Mouse (Mus musculus): ENCODE measurements at regions not wholly inside any gene's neighbourhood (a gene's known extent, or its start where the extent isn't known, plus 50 kb on each side); places are given as distances from the start of the nearest gene placed in this dataset.

DNA sequence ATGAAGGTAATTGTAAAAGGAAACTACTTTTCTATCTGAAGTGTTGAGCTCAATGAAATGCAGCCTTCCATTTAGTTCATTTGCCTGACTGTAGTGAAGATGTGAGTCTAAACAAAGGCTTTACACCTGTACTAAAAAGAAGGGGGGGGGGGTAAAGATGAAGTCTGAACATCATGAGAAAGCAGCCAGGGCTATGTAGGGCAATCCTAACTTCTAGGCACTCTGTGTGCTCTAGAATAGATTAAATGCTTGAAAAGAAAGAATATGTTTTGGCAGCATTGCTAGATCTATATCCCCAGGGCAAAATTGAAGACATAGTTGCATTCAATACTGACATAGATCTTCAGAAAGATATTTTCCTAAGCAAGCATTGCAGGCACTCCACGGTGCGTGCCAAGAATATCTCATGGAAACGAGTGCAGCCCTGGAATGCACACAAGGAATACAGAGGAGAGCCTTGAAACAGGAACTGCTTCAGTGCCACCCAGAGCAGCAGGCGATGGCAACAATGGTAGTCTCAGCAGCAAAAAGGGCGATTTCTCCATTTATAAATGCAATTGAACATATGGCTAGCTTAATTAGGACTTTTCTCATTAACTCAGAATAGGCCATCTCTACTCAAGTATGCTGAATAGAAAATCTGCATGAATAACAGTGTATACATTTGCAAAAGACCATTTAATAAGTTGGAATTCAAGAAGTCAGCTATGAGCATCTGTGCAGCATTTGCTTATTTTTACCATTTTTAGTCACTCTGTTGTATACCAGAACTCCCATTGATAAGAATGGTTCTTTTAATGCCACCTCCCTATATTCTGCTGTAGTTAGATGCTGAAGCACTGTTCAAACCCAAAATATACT lies 261.8 kb upstream of the G6pd2 start:
- no peak for TF ChIP-seq CTCF (IDR thresholded peaks at IDR 0.05; ENCODE audit: borderline replicate concordance, insufficient read depth, low read depth, low read length)
- TF ChIP-seq POLR2A (IDR thresholded peaks at IDR 0.05; ENCODE audit: borderline replicate concordance, insufficient read depth, low read length), result no peak
